Mouse (Mus musculus): Measurements from ENCODE around the gene Dnajc9. TPM values are rescaled to one million over a fixed set of nuclear protein-coding genes. Genes with fewer than 3 reads are reported as not detected.

The Dnajc9 gene
- polyA plus RNA-seq, 2 experiments: 76.3 to 94.5 TPM

DNA sequence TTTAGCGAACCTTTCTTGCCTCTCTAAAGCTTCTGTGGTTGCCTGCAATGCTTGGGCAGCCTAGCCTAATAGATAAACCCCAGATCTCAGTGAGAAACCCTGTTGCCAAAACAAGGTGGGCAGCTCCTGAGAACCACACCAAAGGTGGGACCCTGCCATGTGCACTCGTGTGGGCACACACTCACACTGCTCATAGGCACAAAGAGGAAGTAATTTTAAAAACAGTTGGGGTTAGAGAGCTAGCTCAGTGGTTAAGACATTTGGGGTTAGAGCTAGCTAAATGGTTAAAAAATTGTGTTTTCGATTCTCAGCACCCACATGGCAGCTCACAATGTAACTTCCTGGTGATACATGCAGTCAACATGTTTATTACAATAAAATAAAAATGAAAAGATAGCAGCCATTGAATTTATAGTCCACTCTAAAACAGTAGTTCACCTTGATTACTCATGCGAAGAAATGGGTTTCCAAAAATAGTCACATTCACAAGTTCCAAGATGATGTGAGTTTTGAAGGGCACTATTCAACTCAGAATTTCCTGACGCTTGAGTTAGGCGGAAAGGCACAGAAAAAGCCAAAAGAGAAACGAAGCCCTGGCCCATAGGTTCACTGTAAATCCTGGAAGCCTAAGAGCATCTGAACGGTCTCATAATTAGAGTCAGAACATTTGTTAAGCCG, 8.8 kb downstream of the Dnajc9 start:
- Histone ChIP-seq H3K4me2 (ENCODE audit: low read depth) (no peak overlapping the region), H3K9me3 (ENCODE audit: control insufficient read depth, low read length) (no peaks in the 10 kb centered on the region), H3K4me1 (replicated peaks; ENCODE audit: control insufficient read depth in 2 of 2, insufficient read depth in 2 of 2, low read length in 1 of 2) (peaks cover 0 to 7% of the 10 kb centered on the region in 2 experiments; a peak in 2 of 4 replicates), H3K27ac (no peak overlapping the region), H3K27me3 (ENCODE audit: control insufficient read depth, insufficient read depth, low read length) (no peaks in the 10 kb centered on the region), H3K9ac (replicated peaks) (no peak overlapping the region), H3K36me3 (replicated peaks; ENCODE audit: control insufficient read depth, insufficient read depth, low read depth) (peaks cover 19% of the 10 kb centered on the region), H3K4me3 (ENCODE audit: insufficient read depth in 1 of 2, low read depth in 2 of 2, low read length in 2 of 2) (no peak overlapping the region)
- DNase-seq (ENCODE audit: low read depth in 3 of 3, low spot score in 3 of 3) (no peak), ATAC-seq (ENCODE audit: insufficient read depth) (no peak)
- WGBS (ENCODE audit: insufficient replicate concordance): 63% methylated on average over 9 of the region's 9 CpGs
- no peak for TF ChIP-seq EP300 (IDR thresholded peaks at IDR 0.05; ENCODE audit: low read depth)
- TF ChIP-seq CTCF (IDR thresholded peaks at IDR 0.05; ENCODE audit: low read depth): no peak

DNA sequence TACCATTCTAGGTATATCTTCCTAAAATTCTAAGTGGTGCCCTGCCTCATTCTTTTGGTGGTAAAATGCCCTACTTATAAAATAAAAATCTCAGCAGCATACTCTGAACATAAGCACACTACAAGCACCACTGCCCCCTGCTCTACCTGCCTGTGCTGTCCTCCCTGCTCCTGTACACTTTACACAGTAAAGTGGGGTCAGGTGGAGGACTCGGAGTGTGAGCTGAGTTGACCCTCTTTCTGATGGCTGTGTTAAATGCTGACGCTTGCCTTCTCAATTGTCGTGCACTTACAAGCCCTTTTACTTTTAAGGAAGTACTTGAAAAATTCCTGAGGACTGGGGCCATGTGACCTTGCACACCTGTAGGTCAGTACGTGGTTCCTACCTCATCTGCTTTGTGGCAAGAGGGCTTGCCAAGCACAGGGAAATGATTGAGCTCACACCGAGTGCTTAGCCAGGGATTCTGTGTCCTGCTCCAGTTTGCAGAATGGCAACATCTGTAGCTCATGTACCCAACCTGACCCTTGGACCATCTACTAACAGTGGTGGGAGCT, 9.5 kb downstream of the Dnajc9 start:
- 70% methylated on average over 5 of the region's 5 CpGs for WGBS (ENCODE audit: insufficient replicate concordance)
- Histone ChIP-seq H3K9me3 (ENCODE audit: control insufficient read depth, low read length) (no peaks in the 10 kb centered on the region), H3K4me1 (replicated peaks; ENCODE audit: control insufficient read depth in 2 of 2, insufficient read depth in 2 of 2, low read length in 1 of 2) (peaks cover 0 to 7% of the 10 kb centered on the region in 2 experiments; a peak in 2 of 4 replicates), H3K4me3 (ENCODE audit: insufficient read depth in 1 of 2, low read depth in 2 of 2, low read length in 2 of 2) (no peak overlapping the region), H3K27me3 (ENCODE audit: control insufficient read depth, insufficient read depth, low read length) (no peaks in the 10 kb centered on the region), H3K9ac (replicated peaks) (no peak overlapping the region), H3K4me2 (ENCODE audit: low read depth) (no peak overlapping the region), H3K36me3 (replicated peaks; ENCODE audit: control insufficient read depth, insufficient read depth, low read depth) (peaks cover 14% of the 10 kb centered on the region), H3K27ac (no peak overlapping the region)
- no peak for ATAC-seq (ENCODE audit: insufficient read depth)
- TF ChIP-seq EP300 (IDR thresholded peaks at IDR 0.05; ENCODE audit: low read depth) (no peak), CTCF (IDR thresholded peaks at IDR 0.05; ENCODE audit: low read depth) (no peak)
- no peak for DNase-seq (ENCODE audit: low read depth in 3 of 3, low spot score in 3 of 3)

DNA sequence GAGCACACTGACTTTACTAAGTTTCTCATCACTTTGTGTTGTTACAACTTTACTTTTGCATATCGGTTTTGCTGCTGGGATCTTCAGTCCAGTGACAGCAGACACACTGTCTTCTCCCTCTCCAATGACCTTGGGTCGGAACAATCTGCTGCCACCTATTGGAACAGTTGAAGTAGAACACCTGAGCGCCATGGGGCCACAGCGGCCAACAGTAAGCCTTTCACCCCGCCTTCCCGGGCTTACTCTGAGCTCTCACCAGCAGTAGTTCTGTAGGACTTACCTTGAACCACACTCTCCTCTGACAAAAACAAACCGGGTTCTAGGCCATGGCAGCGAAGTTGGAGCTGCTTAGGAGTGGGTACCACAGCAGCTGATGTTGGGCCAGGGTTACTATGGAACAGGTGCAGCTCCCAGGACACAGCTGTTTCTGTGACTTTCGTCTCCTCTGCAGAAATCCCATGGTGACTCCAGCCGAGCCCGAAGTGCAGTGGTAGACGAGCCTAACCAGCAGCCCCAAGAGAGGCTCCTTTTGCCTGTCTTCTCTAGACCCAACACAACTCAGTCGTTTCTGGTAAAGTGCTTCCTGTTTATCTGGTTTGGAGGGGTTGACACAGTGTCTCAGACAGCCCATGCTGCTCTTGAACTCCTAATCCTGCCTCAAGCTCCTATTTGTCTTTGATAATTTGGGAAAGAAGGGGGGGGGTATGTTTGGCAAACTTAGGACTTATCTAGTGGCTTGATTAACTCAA, 10.2 kb downstream of the Dnajc9 start:
- Histone ChIP-seq H3K9me3 (ENCODE audit: control insufficient read depth, low read length) (no peaks in the 10 kb centered on the region), H3K4me3 (ENCODE audit: insufficient read depth in 1 of 2, low read depth in 2 of 2, low read length in 2 of 2) (no peak overlapping the region), H3K9ac (replicated peaks) (no peak overlapping the region; the same call in 1 of the 2 replicates), H3K4me1 (replicated peaks; ENCODE audit: control insufficient read depth in 2 of 2, insufficient read depth in 2 of 2, low read length in 1 of 2) (peaks cover 0 to 7% of the 10 kb centered on the region in 2 experiments; a peak in 2 of 4 replicates), H3K36me3 (replicated peaks; ENCODE audit: control insufficient read depth, insufficient read depth, low read depth) (peaks cover 8% of the 10 kb centered on the region), H3K27me3 (ENCODE audit: control insufficient read depth, insufficient read depth, low read length) (no peaks in the 10 kb centered on the region), H3K4me2 (ENCODE audit: low read depth) (no peak overlapping the region), H3K27ac (no peak overlapping the region)
- peak; percentile 78 for TF ChIP-seq CTCF (IDR thresholded peaks at IDR 0.05; ENCODE audit: low read depth)
- no peak for TF ChIP-seq EP300 (IDR thresholded peaks at IDR 0.05; ENCODE audit: low read depth)
- WGBS (ENCODE audit: insufficient replicate concordance): 31% methylated on average over 13 of the region's 13 CpGs
- peak; percentile 69 for ATAC-seq (ENCODE audit: insufficient read depth)
- peak in 1 of 3 experiments; percentile 48 for DNase-seq (ENCODE audit: low read depth in 3 of 3, low spot score in 3 of 3)

DNA sequence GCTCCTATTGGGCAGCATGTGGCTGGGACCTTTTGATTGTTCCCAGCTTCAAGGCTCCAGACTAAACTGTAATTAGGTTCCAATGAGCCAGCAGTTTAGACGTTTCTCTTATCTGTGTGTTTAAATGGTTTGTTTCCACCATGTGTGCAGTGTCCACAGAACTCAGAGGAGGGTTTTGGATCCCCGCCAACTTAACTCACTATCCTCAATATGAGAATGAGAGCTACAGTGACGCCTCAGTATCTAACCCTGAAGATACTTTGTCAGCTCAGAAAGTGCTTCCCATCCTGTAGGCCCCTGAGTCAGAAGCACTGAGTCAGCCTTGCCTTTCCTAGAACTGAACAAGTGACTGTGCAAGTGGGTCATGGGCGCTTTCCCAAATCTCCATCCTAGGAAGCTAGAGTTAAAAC, 11.6 kb downstream of the Dnajc9 start:
- no peak overlapping the region for H3K4me2 ChIP-seq (ENCODE audit: low read depth)
- peak; percentile 47; the same call in 1 of the 2 replicates for ATAC-seq (ENCODE audit: insufficient read depth)
- no peak overlapping the region for H3K4me3 ChIP-seq (ENCODE audit: insufficient read depth in 1 of 2, low read depth in 2 of 2, low read length in 2 of 2)
- no peak overlapping the region for H3K9ac ChIP-seq (replicated peaks)
- WGBS (ENCODE audit: insufficient replicate concordance): 51% methylated on average over 4 of the region's 4 CpGs
- TF ChIP-seq EP300 (IDR thresholded peaks at IDR 0.05; ENCODE audit: low read depth) (no peak), CTCF (IDR thresholded peaks at IDR 0.05; ENCODE audit: low read depth) (no peak)
- H3K9me3 ChIP-seq (ENCODE audit: control insufficient read depth, low read length): no peaks in the 10 kb centered on the region
- H3K4me1 ChIP-seq (replicated peaks; ENCODE audit: control insufficient read depth in 2 of 2, insufficient read depth in 2 of 2, low read length in 1 of 2): peaks cover 0 to 7% of the 10 kb centered on the region in 2 experiments; a peak in 2 of 4 replicates
- no peak for DNase-seq (ENCODE audit: low read depth in 3 of 3, low spot score in 3 of 3)
- H3K27me3 ChIP-seq (ENCODE audit: control insufficient read depth, insufficient read depth, low read length): no peaks in the 10 kb centered on the region
- H3K27ac ChIP-seq: no peak overlapping the region
- peaks cover 3% of the 10 kb centered on the region for H3K36me3 ChIP-seq (replicated peaks; ENCODE audit: control insufficient read depth, insufficient read depth, low read depth)

DNA sequence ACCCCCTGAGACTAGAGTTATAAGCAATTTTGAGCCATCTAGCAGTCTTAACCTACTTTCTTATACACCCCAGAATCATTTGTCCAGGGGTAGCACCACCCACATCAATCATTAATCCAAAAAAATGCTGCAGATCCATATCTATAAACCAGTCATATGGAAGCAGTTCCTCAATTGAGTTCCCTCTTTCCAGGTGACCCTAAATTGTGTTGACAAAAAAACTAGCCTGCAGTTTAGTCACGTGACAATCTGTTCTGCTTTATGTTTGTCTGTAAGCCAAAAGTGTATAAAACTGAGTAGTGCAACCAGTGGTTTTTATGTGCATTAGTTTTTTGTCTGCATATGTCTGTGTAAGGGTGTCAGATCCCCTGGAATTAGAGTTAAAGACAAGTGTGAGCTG, 16.9 kb downstream of the Dnajc9 start:
- no peak overlapping the region for H3K4me3 ChIP-seq (ENCODE audit: insufficient read depth in 1 of 2, low read depth in 2 of 2, low read length in 2 of 2)
- ATAC-seq (ENCODE audit: insufficient read depth) (no peak), DNase-seq (ENCODE audit: low read depth in 3 of 3, low spot score in 3 of 3) (no peak)
- H3K4me1 ChIP-seq (replicated peaks; ENCODE audit: control insufficient read depth in 2 of 2, insufficient read depth in 2 of 2, low read length in 1 of 2): no peaks in the 10 kb centered on the region; a peak in 1 of 4 replicates
- no peaks in the 10 kb centered on the region for H3K9me3 ChIP-seq (ENCODE audit: control insufficient read depth, low read length)
- H3K27ac ChIP-seq: no peak overlapping the region
- H3K9ac ChIP-seq (replicated peaks): no peak overlapping the region
- TF ChIP-seq CTCF (IDR thresholded peaks at IDR 0.05; ENCODE audit: low read depth) (no peak), EP300 (IDR thresholded peaks at IDR 0.05; ENCODE audit: low read depth) (no peak)
- H3K4me2 ChIP-seq (ENCODE audit: low read depth): no peak overlapping the region
- no peaks in the 10 kb centered on the region for H3K27me3 ChIP-seq (ENCODE audit: control insufficient read depth, insufficient read depth, low read length)
- no peaks in the 10 kb centered on the region; the same call in none of the 2 replicates for H3K36me3 ChIP-seq (replicated peaks; ENCODE audit: control insufficient read depth, insufficient read depth, low read depth)
- 68% methylated on average over 1 of the region's 1 CpGs for WGBS (ENCODE audit: insufficient replicate concordance)
